Mouse (Mus musculus) cerebellum, postnatal 14 days (tissue): ENCODE measurements around the gene Tnnc2.
A peak's percentile ranks its signal among the peaks of the same experiment; 100 is the strongest.

Experiments used
- DNase-seq, 2 experiments: peaks; one replicate each; pipeline ENCODE4 v3.0.0; 2021; ENCODE audit warnings: mixed read lengths in 2 of 2

Tnnc2 gene

GRCm38 (mm10) chr2:164770279-164770678 lies 9.5 kb downstream of the Tnnc2 start:
- DNase-seq, result no peak

- peak; percentile 99 for DNase-seq
These were observed 10.3 kb downstream of the Tnnc2 start, which contains the start of gene Ube2c for GRCm38 (mm10) chr2:164769258-164770037. Gene Ube2c (plus strand): TSS chr2:164769898.

- peak; percentile 73 to 75 for DNase-seq
These were observed 11.8 kb downstream of the Tnnc2 start for GRCm38 (mm10) chr2:164767812-164768540.

GRCm38 (mm10) chr2:164765841-164766240 lies 13.9 kb downstream of the Tnnc2 start:
- no peak for DNase-seq

- DNase-seq, result no peak
These were observed 17.2 kb downstream of the Tnnc2 start for GRCm38 (mm10) chr2:164762593-164762992.

- DNase-seq, result no peak
These were observed 17.8 kb downstream of the Tnnc2 start for GRCm38 (mm10) chr2:164761971-164762370.

- peak; percentile 38 to 41 for DNase-seq
These were observed 18.3 kb downstream of the Tnnc2 start for GRCm38 (mm10) chr2:164761502-164761901.

GRCm38 (mm10) chr2:164760059-164760833 lies 19.5 kb downstream of the Tnnc2 start:
- DNase-seq, result no peak

- DNase-seq, result no peak
These were observed 21.1 kb downstream of the Tnnc2 start for GRCm38 (mm10) chr2:164758692-164759091.

- no peak for DNase-seq
These were observed 21.9 kb downstream of the Tnnc2 start for GRCm38 (mm10) chr2:164757841-164758240.

GRCm38 (mm10) chr2:164754800-164755199 lies 25.0 kb downstream of the Tnnc2 start:
- DNase-seq, result no peak

GRCm38 (mm10) chr2:164754105-164754504 lies 25.7 kb downstream of the Tnnc2 start:
- no peak for DNase-seq

- DNase-seq, result no peak
These were observed 27.3 kb downstream of the Tnnc2 start for GRCm38 (mm10) chr2:164752454-164752853.

- no peak for DNase-seq
These were observed 30.8 kb downstream of the Tnnc2 start for GRCm38 (mm10) chr2:164748991-164749390.

- no peak for DNase-seq
These were observed 31.6 kb downstream of the Tnnc2 start for GRCm38 (mm10) chr2:164748191-164748590.

GRCm38 (mm10) chr2:164746693-164747092 lies 33.1 kb downstream of the Tnnc2 start:
- no peak for DNase-seq

- peak; percentile 95 to 97 for DNase-seq
These were observed 33.8 kb downstream of the Tnnc2 start, which contains the start of the genes Wfdc3 and Dnttip1 for GRCm38 (mm10) chr2:164745843-164746479. Gene Wfdc3 (minus strand): TSS chr2:164745931. Gene Dnttip1 (plus strand): TSS chr2:164745983.

GRCm38 (mm10) chr2:164744987-164745386 lies 34.8 kb downstream of the Tnnc2 start:
- no peak for DNase-seq

GRCm38 (mm10) chr2:164739876-164740275 lies 39.9 kb downstream of the Tnnc2 start:
- no peak for DNase-seq

GRCm38 (mm10) chr2:164737377-164738090 lies 42.2 kb downstream of the Tnnc2 start:
- no peak for DNase-seq

GRCm38 (mm10) chr2:164735446-164735845 lies 44.3 kb downstream of the Tnnc2 start:
- DNase-seq, result no peak

GRCm38 (mm10) chr2:164734839-164735238 lies 44.9 kb downstream of the Tnnc2 start:
- DNase-seq, result no peak
